Mouse (Mus musculus) testis, adult 2 months (tissue): Measurements from ENCODE around the gene Catsperz. TPM values are rescaled to one million over a fixed set of nuclear protein-coding genes. Genes with fewer than 3 reads are reported as not detected.

Experiments
- H3K27ac ChIP-seq: fragments of 200-500 bp; 2 replicates; pipeline ENCODE4 v1.5.1; 2012; ENCODE audit warnings: low read depth, low read length; ENCODE audit not compliant: control insufficient read depth, insufficient read depth
- H3K27me3 ChIP-seq: fragments of 200-500 bp; 2 replicates; pipeline ENCODE4 v1.6.1; 2012; ENCODE audit warnings: mild to moderate bottlenecking, low read length, moderate library complexity; ENCODE audit not compliant: control insufficient read depth, insufficient read depth
- H3K36me3 ChIP-seq: fragments of 200-500 bp; 2 replicates; pipeline ENCODE4 v1.6.1; 2012; ENCODE audit warnings: mild to moderate bottlenecking, low read length; ENCODE audit not compliant: control insufficient read depth, insufficient read depth
- H3K4me1 ChIP-seq: fragments of 200-500 bp; 2 replicates; pipeline ENCODE4 v1.6.1; 2012; ENCODE audit warnings: low read length; ENCODE audit not compliant: control insufficient read depth, insufficient read depth
- H3K4me3 ChIP-seq: fragments of 200-500 bp; 2 replicates; pipeline ENCODE4 v1.5.1; 2012; ENCODE audit warnings: low read depth, mild to moderate bottlenecking, low read length, moderate library complexity, mixed read lengths; ENCODE audit not compliant: control insufficient read depth
- CTCF ChIP-seq: fragments of 200-500 bp; IDR thresholded peaks from 2 replicates; pipeline ENCODE4 v1.5.1; 2012; ENCODE audit warnings: low read depth, mild to moderate bottlenecking, inconsistent platforms, low read length, moderate library complexity; ENCODE audit not compliant: control insufficient read depth, insufficient read depth, insufficient replicate concordance
- POLR2A ChIP-seq: fragments of 200-500 bp; IDR thresholded peaks from 2 replicates; pipeline ENCODE4 v1.6.1; 2012; ENCODE audit warnings: low read depth, mild to moderate bottlenecking, inconsistent platforms, low read length, moderate library complexity; ENCODE audit not compliant: control insufficient read depth
- polyA plus RNA-seq: library from polyadenylated mRNA; depleted of rRNA; stranded (reverse); fragments of >200 nt; gene quantifications from 2 replicates; pipeline ENCODE4 v1.2.3, GENCODE M21; 2012; rRNA removed

Gene Catsperz
- polyA plus RNA-seq, 1 experiment: 1,294 TPM

GRCm38 (mm10) chr19:6874257-6874656, 50.9 kb downstream of the Catsperz start:
- no peaks in the 10 kb centered on the region for H3K4me1 ChIP-seq
- H3K27ac ChIP-seq: no peak overlapping the region
- TF ChIP-seq CTCF (no peak), POLR2A (no peak)
- no peak overlapping the region for H3K4me3 ChIP-seq
- no peaks in the 10 kb centered on the region for H3K36me3 ChIP-seq
- no peaks in the 10 kb centered on the region for H3K27me3 ChIP-seq

- H3K36me3 ChIP-seq: no peaks in the 10 kb centered on the region
- H3K4me3 ChIP-seq: no peak overlapping the region
- no peaks in the 10 kb centered on the region for H3K4me1 ChIP-seq
- TF ChIP-seq POLR2A (no peak), CTCF (no peak)
- no peaks in the 10 kb centered on the region for H3K27me3 ChIP-seq
- H3K27ac ChIP-seq: no peak overlapping the region
These were observed 52.5 kb downstream of the Catsperz start for GRCm38 (mm10) chr19:6872701-6873100.

Other genes starting within 250 kb of the Catsperz start
- gene Rps6ka4, start 84.7 kb downstream of the Catsperz start, polyA plus RNA-seq: 12.5 and 16.4 TPM in 2 replicates
- 33.5 and 39.8 TPM in 2 replicates for gene Ccdc88b, start 67.2 kb downstream of the Catsperz start, polyA plus RNA-seq
- gene Trmt112, start 15.7 kb downstream of the Catsperz start, polyA plus RNA-seq: 52.9 and 64.6 TPM in 2 replicates
- gene Prdx5, start 15.3 kb downstream of the Catsperz start, polyA plus RNA-seq: 120 and 133 TPM in 2 replicates
- 13.3 and 16.6 TPM in 2 replicates for gene Esrra, start 3.6 kb downstream of the Catsperz start, polyA plus RNA-seq
- 1.3 and 1.5 TPM in 2 replicates for gene Kcnk4, start 9.1 kb upstream of the Catsperz start, polyA plus RNA-seq
- gene Bad, start 16.5 kb upstream of the Catsperz start, polyA plus RNA-seq: 78.8 and 91.6 TPM in 2 replicates
- 205 and 212 TPM in 2 replicates for gene Gpr137, start 17.1 kb upstream of the Catsperz start, polyA plus RNA-seq
- 139 and 154 TPM in 2 replicates for gene Ppp1r14b, start 49.6 kb upstream of the Catsperz start, polyA plus RNA-seq
- 13.9 and 14.6 TPM in 2 replicates for gene Plcb3, start 51.1 kb upstream of the Catsperz start, polyA plus RNA-seq
- 28.3 and 29.1 TPM in 2 replicates for gene Fkbp2, start 55.1 kb upstream of the Catsperz start, polyA plus RNA-seq
- gene Vegfb, start 62.3 kb upstream of the Catsperz start, polyA plus RNA-seq: 7.5 and 8.4 TPM in 2 replicates
- gene Dnajc4, start 67.2 kb upstream of the Catsperz start, polyA plus RNA-seq: 109 and 123 TPM in 2 replicates
- gene Nudt22, start 70.7 kb upstream of the Catsperz start, polyA plus RNA-seq: 8.6 and 10.0 TPM in 2 replicates
- 6.6 and 6.7 TPM in 2 replicates for gene Trpt1, start 70.8 kb upstream of the Catsperz start, polyA plus RNA-seq
- gene Fermt3, start 94.1 kb upstream of the Catsperz start, polyA plus RNA-seq: 1.3 and 1.4 TPM in 2 replicates
- gene Stip1, start 114.6 kb upstream of the Catsperz start, polyA plus RNA-seq: 53.1 and 54.5 TPM in 2 replicates
- gene Macrod1, start 131.4 kb upstream of the Catsperz start, polyA plus RNA-seq: 39.2 and 47.3 TPM in 2 replicates
- gene Flrt1, start 180.3 kb upstream of the Catsperz start, polyA plus RNA-seq: 2.3 and 3.1 TPM in 2 replicates